In genomic region chr7:83032025-83032424, GRCm38 (mm10) we compare ENCODE assay signal across 16 mouse cellular contexts.
DNase-seq lines count a peak whose midpoint lies in the region; ATAC-seq and TF ChIP-seq lines count a peak whose summit lies in the region.
"Had no signal": no experiment of that assay in that cellular context is flagged by ENCODE, and none has a peak within 500 bp of the region (broad histone marks: within the 10 kb centered on the region; RNA-seq: fewer than 3 reads in every experiment).

No protein-coding gene starts in this region.

- ATAC-seq in hindbrain, embryonic 11.5 days (ENCODE audit: low FRiP score): peak; percentile 33; the same call in 1 of the 2 replicates
- ATAC-seq in hindbrain, postnatal 0 days: no peak
- no peak for ATAC-seq in neural tube, embryonic 11.5 days (ENCODE audit: insufficient read depth, low FRiP score, low TSS enrichment)
- peak; percentile 75 for ATAC-seq in limb, embryonic 15.5 days (ENCODE audit: insufficient number of reproducible peaks, low FRiP score, low TSS enrichment, low read depth)
- ATAC-seq in megakaryocyte, adult 5-6 weeks (ENCODE audit: poor library complexity, severe bottlenecking): no peak
- ATAC-seq: forebrain, postnatal 0 days; Patski had no signal

- H3K9ac ChIP-seq in hindbrain, embryonic 11.5 days (ENCODE audit: low read depth, low read length): no peak overlapping the region
- no peak overlapping the region for H3K9ac ChIP-seq in hindbrain, postnatal 0 days (replicated peaks; ENCODE audit: low read length)
- H3K9ac ChIP-seq in neural tube, embryonic 11.5 days (ENCODE audit: low read length): no peak overlapping the region
- H3K9ac ChIP-seq in limb, embryonic 15.5 days: no peak overlapping the region
- H3K9ac ChIP-seq: forebrain, postnatal 0 days; heart, embryonic 13.5 days; hindbrain, embryonic 12.5 days had no signal

- H3K27ac ChIP-seq in hindbrain, embryonic 11.5 days (ENCODE audit: low read depth, low read length): no peak overlapping the region
- no peak overlapping the region for H3K27ac ChIP-seq in hindbrain, postnatal 0 days
- no peak overlapping the region for H3K27ac ChIP-seq in neural tube, embryonic 11.5 days (ENCODE audit: low read depth, low read length)
- H3K27ac ChIP-seq in limb, embryonic 15.5 days: no peak overlapping the region
- H3K27ac ChIP-seq: heart, embryonic 13.5 days; hindbrain, embryonic 12.5 days had no signal

- no peak overlapping the region for H3K4me2 ChIP-seq in hindbrain, embryonic 11.5 days (replicated peaks; ENCODE audit: low read depth, low read length)
- no peak overlapping the region for H3K4me2 ChIP-seq in hindbrain, postnatal 0 days (ENCODE audit: low read depth, low read length)
- no peak overlapping the region for H3K4me2 ChIP-seq in neural tube, embryonic 11.5 days (ENCODE audit: low read depth)
- H3K4me2 ChIP-seq in limb, embryonic 15.5 days: no peak overlapping the region
- H3K4me2 ChIP-seq: heart, embryonic 13.5 days; hindbrain, embryonic 12.5 days had no signal

- WGBS in hindbrain, embryonic 11.5 days: 90% methylated on average over 1 of the region's 1 CpGs
- 95% methylated on average over 1 of the region's 1 CpGs for WGBS in hindbrain, postnatal 0 days
- WGBS in neural tube, embryonic 11.5 days: 84% methylated on average over 1 of the region's 1 CpGs
- 82% methylated on average over 1 of the region's 1 CpGs for WGBS in limb, embryonic 15.5 days

- no peaks in the 10 kb centered on the region for H3K4me1 ChIP-seq in hindbrain, embryonic 11.5 days (replicated peaks; ENCODE audit: control insufficient read depth, insufficient read depth, low read length)
- no peaks in the 10 kb centered on the region for H3K4me1 ChIP-seq in hindbrain, postnatal 0 days (ENCODE audit: insufficient read depth, low read length)
- H3K4me1 ChIP-seq in neural tube, embryonic 11.5 days (ENCODE audit: control insufficient read depth, insufficient read depth, low read length): peaks cover 3% of the 10 kb centered on the region; the same call in 1 of the 2 replicates
- peaks cover 15% of the 10 kb centered on the region; the same call in 1 of the 2 replicates for H3K4me1 ChIP-seq in limb, embryonic 15.5 days

- H3K27me3 ChIP-seq in hindbrain, embryonic 11.5 days (ENCODE audit: control insufficient read depth, insufficient read depth, low read length): no peaks in the 10 kb centered on the region
- H3K27me3 ChIP-seq in hindbrain, postnatal 0 days (ENCODE audit: insufficient read depth, low read length): no peaks in the 10 kb centered on the region
- H3K27me3 ChIP-seq in neural tube, embryonic 11.5 days (ENCODE audit: control insufficient read depth, insufficient read depth, low read length): no peaks in the 10 kb centered on the region
- no peaks in the 10 kb centered on the region for H3K27me3 ChIP-seq in limb, embryonic 15.5 days
- H3K27me3 ChIP-seq: heart, embryonic 13.5 days; hindbrain, embryonic 12.5 days; megakaryocyte, embryonic 14.5 days had no signal

- no peak overlapping the region for H3K4me3 ChIP-seq in hindbrain, embryonic 11.5 days (ENCODE audit: low read depth, low read length)
- no peak overlapping the region for H3K4me3 ChIP-seq in hindbrain, postnatal 0 days (ENCODE audit: low read length)
- no peak overlapping the region for H3K4me3 ChIP-seq in neural tube, embryonic 11.5 days (ENCODE audit: low read depth, low read length)
- H3K4me3 ChIP-seq in limb, embryonic 15.5 days: no peak overlapping the region
- H3K4me3 ChIP-seq: heart, embryonic 13.5 days; hindbrain, embryonic 12.5 days; megakaryocyte, embryonic 14.5 days had no signal

- peak; percentile 4 for DNase-seq in adrenal gland, postnatal 10 days
- no peak for DNase-seq in adrenal gland, postnatal 4 days (ENCODE audit: low spot score in 2 of 2)
- no peak for DNase-seq in hindbrain, embryonic 11.5 days (ENCODE audit: low spot score)
- DNase-seq in hindbrain, postnatal 0 days (ENCODE audit: low spot score): no peak
- DNase-seq in neural tube, embryonic 11.5 days (ENCODE audit: low spot score): peak; percentile 40
- no peak for DNase-seq in neural tube, embryonic 10.5 days (ENCODE audit: extremely low spot score, low spot score)
- DNase-seq: forebrain, postnatal 0 days; kidney, adult 8-10 months; lung, adult 2 months; right cerebral cortex, postnatal 25 days had no signal

- no peaks in the 10 kb centered on the region for H3K36me3 ChIP-seq in hindbrain, embryonic 11.5 days (ENCODE audit: control insufficient read depth, insufficient read depth, low read length)
- H3K36me3 ChIP-seq in hindbrain, postnatal 0 days (ENCODE audit: insufficient read depth, low read length): no peaks in the 10 kb centered on the region
- no peaks in the 10 kb centered on the region for H3K36me3 ChIP-seq in neural tube, embryonic 11.5 days (ENCODE audit: control insufficient read depth, insufficient read depth, low read length)
- H3K36me3 ChIP-seq in limb, embryonic 15.5 days: no peaks in the 10 kb centered on the region
- H3K36me3 ChIP-seq: heart, embryonic 13.5 days; hindbrain, embryonic 12.5 days had no signal

- no peaks in the 10 kb centered on the region for H3K9me3 ChIP-seq in hindbrain, embryonic 11.5 days (ENCODE audit: control insufficient read depth, low read length)
- H3K9me3 ChIP-seq in hindbrain, postnatal 0 days (ENCODE audit: low read length): no peaks in the 10 kb centered on the region
- H3K9me3 ChIP-seq in neural tube, embryonic 11.5 days (ENCODE audit: control insufficient read depth, low read length): no peaks in the 10 kb centered on the region
- H3K9me3 ChIP-seq in limb, embryonic 15.5 days: no peaks in the 10 kb centered on the region
- H3K9me3 ChIP-seq: heart, embryonic 13.5 days; hindbrain, embryonic 12.5 days had no signal

- no peak for TF ChIP-seq CTCF in hindbrain, postnatal 0 days (IDR thresholded peaks at IDR 0.05; ENCODE audit: low read depth)

Comparison
In these comparisons a context has a peak if more than half of its experiments do, and no peak if none do; other contexts are left out.
1. DNase-seq: peak in adrenal gland, postnatal 10 days (single experiment) and neural tube, embryonic 11.5 days (single experiment); none in adrenal gland, postnatal 4 days (0 of 2), hindbrain, embryonic 11.5 days (single experiment), hindbrain, postnatal 0 days (single experiment) and neural tube, embryonic 10.5 days (single experiment).
2. ATAC-seq: peak in hindbrain, embryonic 11.5 days (single experiment) and limb, embryonic 15.5 days (single experiment); none in hindbrain, postnatal 0 days (single experiment), neural tube, embryonic 11.5 days (single experiment) and megakaryocyte, adult 5-6 weeks (single experiment).